Mouse (Mus musculus) limb, embryonic 10.5 days (tissue): Measurements from ENCODE around the gene Dnajc22. TPM values are rescaled to one million over a fixed set of nuclear protein-coding genes. Genes with fewer than 3 reads are reported as not detected.

Experiments used
- DNase-seq: peaks from one replicate; pipeline ENCODE4 v3.0.0-alpha.2; 2017; ENCODE audit warnings: low spot score
- H3K27ac ChIP-seq: fragments of 300-500 bp; sonication (generic); 2 replicates; pipeline ENCODE4 v1.5.1; 2016; ENCODE audit warnings: mild to moderate bottlenecking
- H3K27me3 ChIP-seq: fragments of 300-500 bp; sonication (generic); 2 replicates; pipeline ENCODE4 v1.6.1; 2016; ENCODE audit warnings: low read depth, mild to moderate bottlenecking; ENCODE audit not compliant: poor library complexity, severe bottlenecking
- H3K36me3 ChIP-seq: fragments of 300-500 bp; sonication (generic); 2 replicates; pipeline ENCODE4 v1.6.1; 2016; ENCODE audit warnings: mild to moderate bottlenecking, moderate library complexity
- H3K4me1 ChIP-seq: fragments of 300-500 bp; sonication (generic); 2 replicates; pipeline ENCODE4 v1.6.1; 2016
- H3K4me3 ChIP-seq: fragments of 300-500 bp; sonication (generic); 2 replicates; pipeline ENCODE4 v1.5.1; 2016; ENCODE audit warnings: mild to moderate bottlenecking, moderate library complexity
- H3K9me3 ChIP-seq: fragments of 300-500 bp; sonication (generic); replicated peaks from 2 replicates; pipeline ENCODE4 v1.6.1; 2016; ENCODE audit warnings: mild to moderate bottlenecking
- WGBS: fragments of 180-500 bp; shearing (Covaris S2); methylation state at CpG from one replicate; pipeline ENCODE4 v1.1.7; 2016; 5-methylcytosine and 5-hydroxymethylcytosine counted together
- microRNA-seq: library from miRNA; unstranded; fragments of <30 nt; microRNA quantifications from one replicate; pipeline ENCODE4, GENCODE M21; 2017
- polyA plus RNA-seq: library from polyadenylated mRNA; unstranded; fragments of >200 nt; fragmentation: Nextera tagmentation; extraction: Ambion mirVana; gene quantifications from 2 replicates; pipeline ENCODE4 v1.2.1, GENCODE M21; 2016

Gene Dnajc22
- polyA plus RNA-seq, 1 experiment from 2014 or later: 2.1 TPM

DNA sequence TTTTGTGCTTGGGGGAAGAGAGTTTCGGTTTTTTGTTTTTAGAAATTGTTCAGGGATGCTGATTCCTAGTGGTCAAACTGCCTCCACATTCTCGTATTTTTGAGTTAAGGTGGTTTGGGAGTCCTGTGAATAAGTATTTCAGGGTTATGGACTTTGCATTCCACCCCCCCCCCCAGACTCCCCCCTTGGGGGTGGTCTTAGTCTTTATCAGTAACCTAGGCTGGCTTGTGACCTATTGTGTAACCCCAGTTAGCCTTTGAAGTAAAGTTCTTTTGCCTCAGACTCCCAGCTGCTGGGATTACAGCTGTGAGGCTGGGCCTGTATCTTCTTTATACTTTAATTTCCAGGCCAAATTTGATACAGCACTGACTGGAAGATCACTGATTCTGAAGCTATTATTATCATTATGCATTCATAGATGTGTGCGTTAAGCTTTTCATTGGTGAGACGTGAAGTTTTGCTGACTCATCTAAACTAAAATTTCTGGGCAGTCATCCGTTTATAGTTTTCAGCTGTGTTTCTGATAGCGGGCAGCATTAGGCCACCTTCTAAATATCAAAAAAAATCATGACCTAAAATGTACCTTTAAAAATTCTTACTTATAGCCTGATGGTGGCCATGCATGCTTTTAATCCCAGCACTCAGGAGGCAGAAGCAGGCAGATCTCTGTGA, 35.0 kb downstream of the Dnajc22 start:
- H3K4me3 ChIP-seq: peak overlapping the region; percentile 94
- peaks cover 41% of the 10 kb centered on the region for H3K4me1 ChIP-seq
- 76% methylated on average over 6 of the region's 6 CpGs for WGBS
- no peaks in the 10 kb centered on the region for H3K27me3 ChIP-seq
- H3K27ac ChIP-seq: no peak overlapping the region
- H3K36me3 ChIP-seq: peaks cover 42% of the 10 kb centered on the region
- DNase-seq: no peak
- H3K9me3 ChIP-seq: no peaks in the 10 kb centered on the region

DNA sequence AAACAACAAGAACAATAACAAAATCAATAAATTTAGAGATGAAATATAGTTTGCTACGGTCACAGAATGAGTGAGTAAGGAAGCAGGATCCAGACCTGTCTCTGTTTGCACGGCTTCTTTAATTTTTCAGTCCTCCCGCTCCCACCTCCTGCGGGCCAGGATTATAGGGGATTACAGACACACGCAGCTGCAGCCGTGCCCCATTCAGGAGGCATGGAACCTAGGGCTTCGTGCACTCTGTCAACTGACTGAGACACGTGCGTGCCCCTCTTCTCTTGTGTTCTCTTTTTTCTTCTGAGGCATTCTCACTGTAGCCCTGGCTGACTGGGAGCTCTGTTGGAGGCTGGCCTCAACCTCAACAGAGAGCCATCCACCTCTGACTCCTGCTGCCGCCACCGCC, 36.5 kb downstream of the Dnajc22 start:
- peaks cover 57% of the 10 kb centered on the region for H3K36me3 ChIP-seq

GRCm38 (mm10) chr15:99129956-99130910, 37.3 kb downstream of the Dnajc22 start:
- Histone ChIP-seq H3K4me1 (peaks cover 36% of the 10 kb centered on the region), H3K4me3 (no peak overlapping the region), H3K9me3 (no peaks in the 10 kb centered on the region), H3K27ac (peak overlapping the region; percentile 8; the same call in 1 of the 2 replicates), H3K27me3 (no peaks in the 10 kb centered on the region), H3K36me3 (peaks cover 61% of the 10 kb centered on the region)
- 76% methylated on average over 22 of the region's 22 CpGs for WGBS
- DNase-seq: no peak

More for the DNA sequence above, 36.5 kb downstream of the Dnajc22 start:
- Histone ChIP-seq H3K4me1 (peaks cover 38% of the 10 kb centered on the region), H3K4me3 (no peak overlapping the region), H3K27ac (peak overlapping the region; percentile 8; the same call in 1 of the 2 replicates), H3K9me3 (no peaks in the 10 kb centered on the region), H3K27me3 (no peaks in the 10 kb centered on the region)
- 76% methylated on average over 11 of the region's 11 CpGs for WGBS
- no peak for DNase-seq

DNA sequence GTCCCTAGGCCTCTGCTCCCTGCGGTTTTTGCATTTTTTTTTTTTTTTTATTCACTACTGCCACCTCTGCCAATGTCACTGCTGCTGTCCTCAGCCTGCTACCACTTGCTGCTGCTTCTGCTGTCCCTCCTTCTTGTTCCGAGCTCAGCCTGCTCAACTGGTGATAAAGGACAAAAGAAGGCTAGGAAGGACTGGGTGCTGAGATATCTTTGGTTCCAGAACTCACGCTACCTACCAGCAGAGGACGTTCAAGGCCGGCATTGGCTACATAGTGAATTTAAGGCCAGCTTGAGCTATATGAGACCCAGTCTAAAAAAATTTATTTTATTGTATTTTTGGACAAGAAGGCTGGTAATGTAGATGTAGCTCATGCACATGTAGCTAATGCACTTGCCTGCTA, 45.4 kb downstream of the Dnajc22 start:
- Histone ChIP-seq H3K36me3 (peaks cover 74% of the 10 kb centered on the region), H3K4me3 (no peak overlapping the region), H3K27me3 (no peaks in the 10 kb centered on the region), H3K4me1 (0 out of 2 replicates have a peak, but pooled peaks cover 7% of the 10 kb centered on the region), H3K27ac (no peak overlapping the region), H3K9me3 (no peaks in the 10 kb centered on the region)
- 87% methylated on average over 5 of the region's 5 CpGs for WGBS
- no peak for DNase-seq

- Histone ChIP-seq H3K36me3 (peaks cover 73% of the 10 kb centered on the region), H3K4me1 (0 out of 2 replicates have a peak, but pooled peaks cover 7% of the 10 kb centered on the region), H3K9me3 (no peaks in the 10 kb centered on the region), H3K27ac (0 out of 2 replicates have a peak overlapping the region, but pooled peaks have one; percentile 53), H3K4me3 (no peak overlapping the region), H3K27me3 (no peaks in the 10 kb centered on the region)
- peak; percentile 57 for DNase-seq
- 70% methylated on average over 6 of the region's 6 CpGs for WGBS
These were observed 46.7 kb downstream of the Dnajc22 start for GRCm38 (mm10) chr15:99139669-99140068.

DNA sequence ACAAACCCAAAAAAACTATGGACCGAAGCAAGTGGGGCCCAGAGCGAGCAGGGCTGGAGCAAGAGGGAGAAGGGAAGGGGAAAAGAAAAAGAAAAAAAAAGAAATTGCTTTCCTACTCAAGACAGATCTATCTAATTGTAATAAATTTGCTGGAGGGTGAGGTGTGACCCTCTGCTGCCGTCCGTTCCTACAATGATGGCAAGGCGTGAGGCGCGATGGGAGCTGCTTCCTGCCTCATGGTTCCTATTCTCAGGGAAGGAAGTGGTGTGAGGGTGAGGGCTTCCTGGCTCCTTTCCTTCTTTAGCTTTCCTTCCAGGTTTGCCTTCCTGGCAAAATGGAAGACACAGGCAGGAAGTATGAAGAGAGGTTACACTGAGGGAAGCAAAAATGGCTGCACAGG, 57.5 kb downstream of the Dnajc22 start:
- Histone ChIP-seq H3K4me1 (no peaks in the 10 kb centered on the region), H3K27ac (no peak overlapping the region), H3K4me3 (no peak overlapping the region), H3K9me3 (no peaks in the 10 kb centered on the region), H3K27me3 (no peaks in the 10 kb centered on the region), H3K36me3 (peaks cover 94% of the 10 kb centered on the region)
- 87% methylated on average over 7 of the region's 7 CpGs for WGBS
- DNase-seq: peak; percentile 26

DNA sequence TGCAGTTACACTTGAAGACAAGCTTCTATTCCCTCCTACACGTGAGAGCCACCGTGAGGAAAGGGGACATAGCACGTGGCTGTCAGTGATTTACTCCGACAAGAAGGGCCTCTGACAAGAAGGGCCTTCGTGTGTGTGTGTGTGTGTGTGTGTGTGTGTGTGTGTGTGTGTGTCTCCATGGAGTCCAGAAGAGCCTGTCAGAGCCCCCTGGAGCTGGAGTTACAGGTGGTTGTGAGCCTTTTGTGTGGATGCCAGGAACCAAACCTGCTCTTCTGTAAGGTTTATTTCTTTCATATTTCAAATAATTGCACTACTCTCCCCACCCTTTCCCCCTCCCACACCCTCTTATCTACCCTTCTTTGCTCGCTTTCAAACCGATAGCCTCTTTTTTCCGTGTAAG, 58.4 kb downstream of the Dnajc22 start:
- Histone ChIP-seq H3K27me3 (no peaks in the 10 kb centered on the region), H3K27ac (no peak overlapping the region), H3K4me3 (no peak overlapping the region), H3K36me3 (peaks cover 87% of the 10 kb centered on the region), H3K9me3 (no peaks in the 10 kb centered on the region), H3K4me1 (no peaks in the 10 kb centered on the region)
- DNase-seq: peak; percentile 21
- 89% methylated on average over 8 of the region's 8 CpGs for WGBS

GRCm38 (mm10) chr15:99153466-99153865, 60.5 kb downstream of the Dnajc22 start:
- DNase-seq: no peak
- Histone ChIP-seq H3K4me3 (no peak overlapping the region), H3K27ac (no peak overlapping the region), H3K9me3 (no peaks in the 10 kb centered on the region), H3K4me1 (no peaks in the 10 kb centered on the region), H3K27me3 (no peaks in the 10 kb centered on the region), H3K36me3 (peaks cover 69% of the 10 kb centered on the region)
- WGBS: 96% methylated on average over 8 of the region's 8 CpGs

Small RNA genes within 50 kb of the gene (microRNA-seq; reads per million reads assigned to microRNA genes)
- 2.6 reads per million for gene Mir6960

Other genes with a start within 250 kb of the Dnajc22 start
- 12.6 and 13.6 TPM in 2 replicates for gene Kmt2d, start 222.0 kb upstream of the Dnajc22 start, polyA plus RNA-seq
- 27.9 and 34.3 TPM in 2 replicates for gene Rhebl1, start 198.6 kb upstream of the Dnajc22 start, polyA plus RNA-seq
- gene Dhh, start 194.6 kb upstream of the Dnajc22 start, polyA plus RNA-seq: 0.40 and 0.46 TPM in 2 replicates
- gene Lmbr1l, start 174.9 kb upstream of the Dnajc22 start, polyA plus RNA-seq: 23.9 and 28.3 TPM in 2 replicates
- gene Tuba1b, start 158.6 kb upstream of the Dnajc22 start, polyA plus RNA-seq: 2,301 and 2,452 TPM in 2 replicates
- gene Gm49450, start 139.6 kb upstream of the Dnajc22 start, polyA plus RNA-seq: not detected in 2 replicates
- gene Tuba1a, start 139.5 kb upstream of the Dnajc22 start, polyA plus RNA-seq: 1,294 and 1,475 TPM in 2 replicates
- 133 and 138 TPM in 2 replicates for gene Tuba1c, start 63.3 kb upstream of the Dnajc22 start, polyA plus RNA-seq
- gene Prph, start 38.0 kb upstream of the Dnajc22 start, polyA plus RNA-seq: 0.16 TPM in 1 of 2 replicates, not detected in the other
- 54.8 and 56.2 TPM in 2 replicates for gene Troap, start 18.6 kb upstream of the Dnajc22 start, polyA plus RNA-seq
- gene C1ql4, start 5.4 kb upstream of the Dnajc22 start, polyA plus RNA-seq: 0.15 and 0.23 TPM in 2 replicates
- gene Spats2, start 32.7 kb downstream of the Dnajc22 start, polyA plus RNA-seq: 60.5 and 64.1 TPM in 2 replicates
- 0.15 TPM in 1 of 2 replicates, not detected in the other for gene Kcnh3, start 131.7 kb downstream of the Dnajc22 start, polyA plus RNA-seq
- gene Mcrs1, start 158.8 kb downstream of the Dnajc22 start, polyA plus RNA-seq: 180 and 190 TPM in 2 replicates
- 59.3 and 71.2 TPM in 2 replicates for gene Prpf40b, start 201.9 kb downstream of the Dnajc22 start, polyA plus RNA-seq
- gene Fam186b, start 202.7 kb downstream of the Dnajc22 start, polyA plus RNA-seq: 0.21 and 0.29 TPM in 2 replicates